Mouse (Mus musculus) 416B (cell line): Measurements from ENCODE around the gene Fgf4.
"Not testable (repeated sequence)": the region's sequence is repeated elsewhere in the genome, so short reads cannot be mapped to it uniquely, and the experiment has no call there.

ENCODE experiments used
- DNase-seq: peaks from one replicate; pipeline ENCODE4 v3.0.0; 2011; ENCODE audit warnings: low read depth

Gene Fgf4

GRCm38 (mm10) chr7:144867161-144867560 is 20.0 kb downstream of the Fgf4 start:
- DNase-seq, result no peak

- no peak for DNase-seq
Observed at GRCm38 (mm10) chr7:144867602-144868001, 20.4 kb downstream of the Fgf4 start.

GRCm38 (mm10) chr7:144872420-144872819 is 25.3 kb downstream of the Fgf4 start:
- peak; percentile 20 for DNase-seq

GRCm38 (mm10) chr7:144873160-144873559 is 26.0 kb downstream of the Fgf4 start:
- DNase-seq, result no peak

GRCm38 (mm10) chr7:144874226-144874625 is 27.1 kb downstream of the Fgf4 start:
- no peak for DNase-seq

GRCm38 (mm10) chr7:144878401-144878800 is 31.2 kb downstream of the Fgf4 start:
- no peak for DNase-seq

GRCm38 (mm10) chr7:144883106-144883505 is 35.9 kb downstream of the Fgf4 start:
- no peak for DNase-seq

- peak; percentile 54 for DNase-seq
Observed at GRCm38 (mm10) chr7:144887672-144888071, 40.5 kb downstream of the Fgf4 start.

GRCm38 (mm10) chr7:144888564-144889299 is 41.6 kb downstream of the Fgf4 start:
- no peak for DNase-seq

- DNase-seq, result not testable (repeated sequence)
Observed at GRCm38 (mm10) chr7:144890661-144891060, 43.5 kb downstream of the Fgf4 start.

GRCm38 (mm10) chr7:144891863-144892262 is 44.7 kb downstream of the Fgf4 start:
- DNase-seq, result no peak

- DNase-seq, result no peak
Observed at GRCm38 (mm10) chr7:144892322-144892721, 45.2 kb downstream of the Fgf4 start.

- DNase-seq, result peak; percentile 50
Observed at GRCm38 (mm10) chr7:144894191-144894590, 47.0 kb downstream of the Fgf4 start.

GRCm38 (mm10) chr7:144894706-144895105 is 47.5 kb downstream of the Fgf4 start:
- DNase-seq, result no peak

GRCm38 (mm10) chr7:144895305-144896111 is 48.3 kb downstream of the Fgf4 start:
- peak; percentile 59 for DNase-seq

- no peak for DNase-seq
Observed at GRCm38 (mm10) chr7:144896294-144897218, 49.4 kb downstream of the Fgf4 start, which contains the start of gene Fgf15. TSS of gene Fgf15 (plus strand) at chr7:144896531.

GRCm38 (mm10) chr7:144898506-144898905 is 51.3 kb downstream of the Fgf4 start:
- DNase-seq, result no peak

- DNase-seq, result not testable (repeated sequence)
Observed at GRCm38 (mm10) chr7:144905514-144905913, 58.3 kb downstream of the Fgf4 start.

- DNase-seq, result peak; percentile 39
Observed at GRCm38 (mm10) chr7:144906708-144907397, 59.7 kb downstream of the Fgf4 start.

GRCm38 (mm10) chr7:144907793-144908192 is 60.6 kb downstream of the Fgf4 start:
- peak; percentile 69 for DNase-seq

- DNase-seq, result no peak
Observed at GRCm38 (mm10) chr7:144908705-144909104, 61.5 kb downstream of the Fgf4 start.
